Mouse (Mus musculus): ENCODE measurements around the gene Rpl38.

DNA sequence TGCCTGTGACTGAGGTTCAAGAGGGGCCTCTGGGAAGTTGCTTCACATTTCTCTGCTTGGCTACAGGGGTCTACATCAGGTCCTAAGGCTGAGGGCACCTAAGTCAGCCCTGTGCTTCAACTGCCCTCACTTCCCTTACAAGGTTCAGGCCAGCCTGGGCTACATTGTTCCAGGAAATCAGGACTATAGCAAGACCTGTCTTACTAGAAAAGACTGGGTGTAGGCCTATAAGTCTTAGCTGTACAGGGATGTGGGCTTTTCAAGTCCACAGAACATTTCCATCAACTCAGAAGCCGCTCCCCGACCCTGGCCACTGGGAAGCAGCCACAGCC is 5.4 kb downstream of the Rpl38 start:
- TF ChIP-seq CTCF (IDR thresholded peaks at IDR 0.05; ENCODE audit: borderline replicate concordance, extremely low read depth, insufficient read depth, insufficient read length) = no peak
- no peak for TF ChIP-seq POLR2A (IDR thresholded peaks at IDR 0.05; ENCODE audit: borderline replicate concordance, extremely low read depth, insufficient read depth, insufficient read length, poor library complexity, severe bottlenecking)

All from brain, embryonic 14.5 days (tissue).